26 mouse cellular contexts compared by ENCODE assay signal in genomic region chr8:9406204-9406603, GRCm38 (mm10).
DNase-seq lines count a peak whose midpoint lies in the region; ATAC-seq and TF ChIP-seq lines count a peak whose summit lies in the region.
"Had no signal": no experiment of that assay in that cellular context is flagged by ENCODE, and none has a peak within 500 bp of the region (broad histone marks: within the 10 kb centered on the region; RNA-seq: fewer than 3 reads in every experiment).

No protein-coding gene starts in this region.

- 88% methylated on average over 6 of the region's 6 CpGs for WGBS in midbrain, embryonic 11.5 days
- 85% methylated on average over 6 of the region's 6 CpGs for WGBS in midbrain, embryonic 13.5 days
- WGBS in embryonic facial prominence, embryonic 10.5 days, result 87% methylated on average over 6 of the region's 6 CpGs

- no peaks in the 10 kb centered on the region for H3K4me1 ChIP-seq in midbrain, embryonic 11.5 days (ENCODE audit: control insufficient read depth, insufficient read depth, low read length)
- H3K4me1 ChIP-seq in midbrain, embryonic 13.5 days (replicated peaks), result no peaks in the 10 kb centered on the region
- H3K4me1 ChIP-seq in embryonic facial prominence, embryonic 10.5 days, result peaks cover 19% of the 10 kb centered on the region
- H3K4me1 ChIP-seq: embryonic facial prominence, embryonic 12.5 days; forebrain, embryonic 13.5 days; forebrain, embryonic 15.5 days had no signal

- H3K4me3 ChIP-seq in midbrain, embryonic 11.5 days (ENCODE audit: low read depth, low read length), result no peak overlapping the region
- H3K4me3 ChIP-seq in midbrain, embryonic 13.5 days (replicated peaks), result no peak overlapping the region
- no peak overlapping the region for H3K4me3 ChIP-seq in embryonic facial prominence, embryonic 10.5 days
- no peak overlapping the region for H3K4me3 ChIP-seq in layer of hippocampus, adult 2 months
- H3K4me3 ChIP-seq: embryonic facial prominence, embryonic 12.5 days; forebrain, embryonic 13.5 days; forebrain, embryonic 15.5 days had no signal

- TF ChIP-seq CTCF in layer of hippocampus, adult 2 months (conservative IDR thresholded peaks at IDR 0.05), result no peak

- ATAC-seq in cerebellum, adult (ENCODE audit: insufficient number of reproducible peaks, low FRiP score, low TSS enrichment), result peak; percentile 40; the same call in 1 of the 2 replicates
- ATAC-seq in midbrain, embryonic 11.5 days (ENCODE audit: low FRiP score), result no peak
- no peak for ATAC-seq in midbrain, embryonic 13.5 days
- peak; percentile 30 to 33; a peak in 1 of 4 replicates for ATAC-seq in hematopoietic stem cell, adult 5-6 weeks (replicated peaks in 1 of 2; ENCODE audit: insufficient read depth in 1 of 2, low FRiP score in 2 of 2, low TSS enrichment in 1 of 2, low read depth in 1 of 2, poor library complexity in 2 of 2, severe bottlenecking in 2 of 2)
- peak; percentile 65 for ATAC-seq in megakaryocyte progenitor cell, adult 5-6 weeks (replicated peaks; ENCODE audit: poor library complexity)
- ATAC-seq: activated CD4-positive, CD25-positive, alpha-beta regulatory T cell, adult 4 months; CD4-positive, CD25-positive, alpha-beta regulatory T cell, adult 4 months; forebrain, embryonic 13.5 days; forebrain, embryonic 15.5 days; forebrain, postnatal 0 days; Patski had no signal

- no peak overlapping the region for H3K4me2 ChIP-seq in midbrain, embryonic 11.5 days
- no peak overlapping the region for H3K4me2 ChIP-seq in midbrain, embryonic 13.5 days (replicated peaks)
- H3K4me2 ChIP-seq: embryonic facial prominence, embryonic 12.5 days; forebrain, embryonic 13.5 days; forebrain, embryonic 15.5 days had no signal

- DNase-seq in cerebellum, postnatal 36 days, result no peak
- DNase-seq in midbrain, embryonic 11.5 days (ENCODE audit: low spot score, missing footprints), result peak; percentile 17
- DNase-seq in embryonic facial prominence, embryonic 10.5 days (ENCODE audit: low spot score), result no peak
- DNase-seq in layer of hippocampus, adult 2 months (ENCODE audit: low spot score in 2 of 2), result no peak
- DNase-seq: adrenal gland, adult 8-10 months; adrenal gland, postnatal 14 days; adrenal gland, postnatal 36 days; B cell, adult 2 months; cerebellum, adult 11 months; cerebellum, adult 18-20 months; cerebellum, adult 9-10 months; cerebellum, postnatal 10 days; embryo, embryonic 11 days; forebrain, postnatal 0 days had no signal

- H3K9me3 ChIP-seq in midbrain, embryonic 11.5 days (ENCODE audit: control insufficient read depth, low read length), result no peaks in the 10 kb centered on the region
- no peaks in the 10 kb centered on the region for H3K9me3 ChIP-seq in midbrain, embryonic 13.5 days
- H3K9me3 ChIP-seq in embryonic facial prominence, embryonic 10.5 days, result no peaks in the 10 kb centered on the region
- H3K9me3 ChIP-seq: embryonic facial prominence, embryonic 12.5 days; forebrain, embryonic 13.5 days; forebrain, embryonic 15.5 days; G1E had no signal

- no peak overlapping the region for H3K27ac ChIP-seq in midbrain, embryonic 11.5 days (ENCODE audit: low read depth, low read length)
- H3K27ac ChIP-seq in midbrain, embryonic 13.5 days, result no peak overlapping the region
- H3K27ac ChIP-seq in embryonic facial prominence, embryonic 10.5 days (replicated peaks), result no peak overlapping the region
- H3K27ac ChIP-seq in layer of hippocampus, adult 2 months, result no peak overlapping the region
- H3K27ac ChIP-seq: embryonic facial prominence, embryonic 12.5 days; forebrain, embryonic 13.5 days; forebrain, embryonic 15.5 days had no signal

- no peaks in the 10 kb centered on the region for H3K36me3 ChIP-seq in midbrain, embryonic 11.5 days (ENCODE audit: control insufficient read depth, insufficient read depth, low read length)
- no peaks in the 10 kb centered on the region for H3K36me3 ChIP-seq in midbrain, embryonic 13.5 days
- H3K36me3 ChIP-seq in embryonic facial prominence, embryonic 10.5 days (replicated peaks), result no peaks in the 10 kb centered on the region
- H3K36me3 ChIP-seq: embryonic facial prominence, embryonic 12.5 days; forebrain, embryonic 15.5 days; G1E had no signal

- no peak overlapping the region for H3K9ac ChIP-seq in midbrain, embryonic 11.5 days (ENCODE audit: low read length)
- no peak overlapping the region for H3K9ac ChIP-seq in midbrain, embryonic 13.5 days (replicated peaks)
- H3K9ac ChIP-seq: embryonic facial prominence, embryonic 12.5 days; forebrain, embryonic 13.5 days; forebrain, embryonic 15.5 days; forebrain, postnatal 0 days had no signal

- no peaks in the 10 kb centered on the region for H3K27me3 ChIP-seq in midbrain, embryonic 11.5 days (ENCODE audit: control insufficient read depth, insufficient read depth, low read length)
- H3K27me3 ChIP-seq in midbrain, embryonic 13.5 days, result no peaks in the 10 kb centered on the region
- no peaks in the 10 kb centered on the region for H3K27me3 ChIP-seq in embryonic facial prominence, embryonic 10.5 days (replicated peaks; ENCODE audit: low read depth, poor library complexity, severe bottlenecking)
- H3K27me3 ChIP-seq: CH12.LX; embryonic facial prominence, embryonic 12.5 days; forebrain, embryonic 13.5 days; forebrain, embryonic 15.5 days had no signal

Comparison
In these comparisons a context has a peak if more than half of its experiments do, and no peak if none do; other contexts are left out.
1. ATAC-seq: peak in cerebellum, adult (single experiment), hematopoietic stem cell, adult 5-6 weeks (2 of 2) and megakaryocyte progenitor cell, adult 5-6 weeks (single experiment); none in midbrain, embryonic 11.5 days (single experiment) and midbrain, embryonic 13.5 days (single experiment).